Mouse (Mus musculus) right cerebral cortex, adult 18-20 months (tissue): ENCODE results near the gene Golph3.
A peak's percentile ranks its signal among the peaks of the same experiment; 100 is the strongest.

Experiments
- DNase-seq: peaks from one replicate; pipeline ENCODE4 v3.0.0; 2022; ENCODE audit warnings: mixed read lengths

Golph3 gene

DNA sequence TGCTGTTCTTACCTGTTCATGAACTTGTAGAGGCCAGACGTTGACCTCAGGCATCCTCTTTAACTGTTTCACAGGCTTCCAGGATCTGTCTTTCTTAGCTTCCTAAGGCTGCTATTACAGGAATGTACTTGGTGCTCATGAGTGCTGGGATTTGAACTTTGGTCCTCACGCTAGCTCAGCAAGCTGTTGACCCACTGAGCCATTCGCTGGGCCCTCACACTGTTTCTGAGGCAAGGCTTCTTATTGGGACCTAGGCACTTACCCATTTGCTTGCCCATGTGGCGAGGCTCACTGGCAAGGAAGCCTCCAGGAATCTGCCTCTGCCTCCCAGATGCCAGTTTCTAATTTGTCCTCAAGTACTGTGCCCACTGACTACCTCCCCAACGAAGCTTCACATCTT is 1.4 kb upstream of the Golph3 start:
- DNase-seq = no peak

DNA sequence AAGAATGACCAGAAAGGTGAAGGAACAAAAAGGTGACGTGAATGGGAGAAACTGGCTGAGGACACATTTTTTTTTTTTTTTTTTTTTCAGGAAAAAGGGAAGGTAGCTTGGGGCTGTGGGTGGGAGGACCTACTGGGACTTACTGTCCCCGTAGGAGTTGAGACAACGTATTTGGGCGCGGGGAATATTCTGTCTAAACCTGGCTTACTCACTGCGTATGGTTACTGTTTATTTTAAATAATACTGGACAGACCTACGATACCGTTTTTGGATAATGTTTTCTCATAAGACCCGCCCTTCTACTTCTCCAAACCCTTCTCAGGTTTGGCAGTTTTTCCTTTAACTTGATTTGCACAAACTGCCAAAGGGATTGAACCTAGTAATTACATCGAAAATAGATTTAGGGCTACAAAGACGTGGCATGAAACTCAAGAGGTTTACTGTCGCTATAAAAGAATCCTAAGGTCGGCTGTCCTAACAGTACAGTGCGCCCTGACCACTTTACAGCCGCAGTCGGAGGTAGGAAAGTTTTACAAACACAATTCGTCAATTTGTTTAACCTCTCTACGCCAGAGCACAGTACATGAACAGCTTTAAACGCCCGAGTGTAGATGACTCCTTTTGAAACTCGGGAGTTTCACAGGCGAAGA is 684 bp upstream of the Golph3 start:
- DNase-seq = no peak

DNA sequence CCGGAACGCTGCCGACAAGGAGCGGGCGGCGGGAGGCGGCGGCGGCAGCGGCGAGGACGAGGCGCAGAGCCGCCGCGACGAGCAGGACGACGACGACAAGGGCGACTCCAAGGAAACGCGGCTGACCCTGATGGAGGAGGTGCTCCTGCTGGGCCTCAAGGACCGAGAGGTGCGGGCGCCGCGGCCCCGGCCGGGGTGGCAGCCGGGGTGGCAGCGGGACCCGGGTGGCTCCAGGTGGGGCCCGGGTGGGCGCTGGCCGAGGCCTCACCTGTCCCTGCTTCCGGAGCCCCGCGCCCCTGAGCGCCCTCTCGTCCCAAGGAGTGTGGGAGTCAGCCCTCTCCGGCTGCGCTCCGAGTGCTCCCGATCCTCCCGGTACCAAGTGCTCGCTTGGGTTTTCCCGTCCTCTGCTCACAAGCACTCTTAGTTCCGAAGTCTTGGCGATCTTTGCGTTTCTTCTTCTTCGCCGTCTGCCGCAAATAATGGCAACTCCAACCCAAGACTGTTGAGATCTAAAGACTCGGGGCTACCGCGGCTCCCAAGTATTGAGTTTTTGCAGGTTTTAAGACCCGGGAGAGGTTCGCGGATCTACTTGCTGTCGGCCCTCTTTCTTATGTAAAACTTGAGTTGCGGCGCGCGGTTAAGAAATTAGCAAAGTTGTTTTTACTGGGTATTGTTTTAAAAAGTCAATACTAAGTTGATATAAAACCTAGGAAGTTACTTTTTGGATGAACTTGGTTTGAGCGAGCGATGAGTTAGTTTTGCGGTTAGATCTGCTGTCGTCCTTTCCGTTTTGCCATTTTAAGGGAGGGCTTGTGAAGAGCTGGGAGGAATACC is 755 bp downstream of the Golph3 start, which contains the start of gene 1810049J17Rik:
1810049J17Rik (minus strand) TSS at position 112 of the 834 bp plus-strand sequence.
- DNase-seq = peak; percentile 47

GRCm38 (mm10) chr15:12322676-12323402 is 1.6 kb downstream of the Golph3 start:
- DNase-seq = no peak

DNA sequence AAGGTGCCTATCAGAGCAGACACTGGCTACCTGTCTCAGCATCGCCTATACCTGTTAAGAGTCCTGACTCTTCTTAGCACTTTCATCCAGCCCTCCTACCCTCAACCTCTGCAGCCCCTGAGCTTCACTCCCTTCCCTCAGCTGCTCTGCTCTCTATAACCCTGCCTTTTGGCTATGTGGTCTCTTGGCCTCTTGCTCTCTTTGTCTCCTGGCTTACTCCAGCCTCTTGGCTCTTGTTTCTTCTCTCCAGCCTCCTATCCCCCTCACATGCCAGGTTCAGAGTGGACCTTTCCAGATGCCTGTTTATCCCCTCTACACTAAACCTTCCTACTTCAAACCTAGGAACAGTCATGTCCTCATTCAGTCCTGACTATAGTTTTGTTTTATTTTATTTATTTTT is 3.1 kb downstream of the Golph3 start:
- no peak for DNase-seq

GRCm38 (mm10) chr15:12330389-12330788 is 9.1 kb downstream of the Golph3 start:
- DNase-seq = no peak

DNA sequence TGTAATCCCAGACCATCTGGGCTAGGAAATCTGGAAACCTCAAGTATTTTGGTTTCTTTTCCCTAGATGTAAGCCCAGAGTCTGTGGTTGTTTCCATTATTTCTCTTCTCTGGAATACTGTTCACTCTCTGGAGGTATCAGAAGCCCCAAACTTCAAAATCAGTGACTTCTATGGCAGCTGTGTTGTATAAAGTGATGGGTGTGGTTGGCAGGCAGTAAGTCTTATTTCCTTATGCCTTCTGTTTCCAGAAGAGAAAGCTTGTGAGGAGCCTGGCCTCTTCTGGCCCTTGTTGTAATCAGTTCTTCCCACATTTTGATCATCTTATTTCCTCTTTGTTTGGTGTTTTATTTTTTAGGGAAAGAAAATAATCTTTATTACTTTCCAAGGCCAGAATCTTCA is 9.6 kb downstream of the Golph3 start:
- DNase-seq = no peak

DNA sequence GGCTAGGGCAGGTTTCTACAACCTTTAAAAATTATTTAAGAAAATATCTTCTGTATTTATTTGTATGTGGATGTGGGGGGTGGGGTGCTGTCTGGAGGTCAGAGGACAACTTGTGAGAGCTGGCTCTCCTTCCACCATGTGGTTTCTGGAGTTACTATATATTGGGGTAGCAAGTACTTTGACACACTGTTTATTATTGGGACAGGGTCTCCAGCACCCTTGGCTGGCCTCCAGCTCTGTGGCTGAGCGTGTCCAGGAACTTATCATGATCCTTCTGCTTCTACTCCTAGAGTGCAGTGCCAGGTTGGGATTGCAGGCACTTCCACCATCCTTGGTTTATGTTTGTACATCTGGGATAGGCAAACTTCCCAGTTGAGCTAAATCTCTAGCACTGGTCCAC is 10.1 kb downstream of the Golph3 start:
- DNase-seq = no peak

GRCm38 (mm10) chr15:12334381-12334780 is 13.1 kb downstream of the Golph3 start:
- no peak for DNase-seq

DNA sequence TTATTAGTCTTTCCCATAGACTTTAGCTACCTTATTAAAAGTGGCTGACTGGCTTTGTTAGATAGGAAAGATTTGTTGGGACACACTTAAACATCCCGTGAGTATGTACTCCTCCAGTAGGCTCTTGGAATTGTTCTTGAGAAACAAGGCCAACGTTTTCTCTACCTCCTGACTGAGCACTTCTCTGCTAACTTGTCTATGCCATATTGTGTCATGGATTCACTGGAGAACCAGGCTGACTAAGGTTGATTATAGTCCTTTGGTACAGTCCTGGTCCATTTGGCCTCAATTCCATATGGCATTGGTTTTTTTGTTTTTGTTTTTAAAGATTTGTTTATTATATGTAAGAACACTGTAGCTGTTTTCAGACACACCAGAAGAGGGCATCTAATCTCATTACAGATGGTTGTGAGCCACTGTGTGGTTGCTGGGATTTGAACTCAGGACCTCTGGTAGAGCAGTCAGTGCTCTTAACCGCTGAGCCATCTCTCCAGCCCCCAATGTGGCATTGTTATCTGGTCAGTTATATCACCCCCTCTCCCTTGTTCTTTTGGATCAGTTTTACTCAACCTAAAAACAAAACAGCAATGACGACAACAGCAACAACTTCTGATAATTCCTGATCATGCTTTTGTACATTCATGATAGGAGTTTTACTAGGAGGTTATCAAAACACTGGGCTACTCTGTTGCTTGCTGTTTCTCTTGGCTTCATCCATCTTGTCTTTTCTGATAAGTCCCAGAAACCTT is 16.0 kb downstream of the Golph3 start:
- DNase-seq = no peak

DNA sequence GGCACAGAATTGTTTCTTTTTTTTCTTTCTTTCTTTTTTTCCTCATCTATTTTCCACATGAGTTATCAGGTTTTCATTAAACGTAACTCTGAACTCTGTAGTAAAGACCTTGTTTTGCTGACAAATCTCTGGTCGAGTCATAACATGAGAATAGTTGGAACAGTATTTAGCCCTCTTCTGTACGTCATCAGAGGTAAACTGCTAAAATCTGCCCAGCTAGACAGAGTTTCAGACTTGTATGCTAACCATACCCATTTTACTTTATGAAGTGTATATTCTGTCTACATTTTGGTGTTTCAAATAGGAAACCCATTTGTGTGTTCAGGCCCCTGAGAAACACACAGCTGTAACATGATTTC is 16.5 kb downstream of the Golph3 start:
- no peak for DNase-seq

DNA sequence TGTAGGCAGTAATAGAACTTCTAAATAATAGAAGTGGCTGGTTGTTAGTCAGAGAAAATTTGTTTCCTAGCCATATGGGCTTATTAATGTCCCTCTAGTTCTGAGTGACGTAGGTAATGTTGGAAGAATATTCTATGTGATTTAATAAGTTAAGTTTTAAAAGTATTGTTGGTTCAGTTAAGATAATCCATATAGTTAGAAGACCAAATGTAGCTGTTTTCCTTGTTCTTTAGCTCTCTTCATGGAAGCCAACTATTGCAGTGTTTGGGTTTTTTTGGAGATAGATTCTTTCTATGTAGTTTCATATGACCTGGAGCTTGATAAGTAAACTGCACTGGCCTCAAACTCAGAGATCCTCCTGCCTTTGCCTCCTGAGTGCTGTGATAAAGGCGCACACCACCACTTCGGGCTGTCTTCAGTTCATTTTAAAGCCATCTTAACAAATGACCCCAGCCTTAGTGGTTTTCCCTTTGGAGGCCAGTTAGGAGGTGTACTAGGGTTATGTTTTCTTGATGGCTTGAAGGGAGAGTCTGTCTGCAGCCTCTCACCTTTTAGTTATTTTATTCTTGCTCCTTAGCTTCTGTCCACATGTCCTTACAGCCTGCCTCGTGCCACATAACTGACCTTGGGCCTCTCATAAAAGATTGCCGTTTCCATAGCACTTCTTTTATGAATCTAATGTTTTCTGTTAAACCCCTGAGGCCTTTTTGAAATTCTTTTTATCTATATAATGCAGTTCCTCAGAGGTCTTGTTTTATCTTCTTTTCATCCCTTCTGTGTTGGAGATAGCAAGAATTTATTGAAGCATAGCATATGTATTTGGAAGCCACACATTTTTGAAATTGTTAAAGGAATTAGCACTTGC is 19.5 kb downstream of the Golph3 start:
- no peak for DNase-seq

DNA sequence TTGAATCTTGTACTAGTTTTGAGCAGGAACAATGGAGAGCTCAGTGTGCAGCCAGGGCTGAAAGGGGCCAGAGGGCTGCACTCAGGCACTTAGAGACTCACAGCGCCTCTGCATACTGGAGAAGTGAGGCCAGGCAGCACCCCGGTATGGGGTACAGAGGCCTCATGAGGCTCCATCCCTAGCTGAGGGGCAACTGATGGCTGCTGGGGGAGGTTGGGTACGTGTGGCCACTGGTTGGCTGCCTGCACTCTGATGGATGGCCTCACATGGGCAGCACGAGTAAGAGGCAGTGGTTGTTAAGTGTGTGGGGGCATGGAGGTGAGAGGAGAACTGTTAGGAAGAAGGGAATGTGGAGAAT is 20.1 kb downstream of the Golph3 start:
- no peak for DNase-seq

DNA sequence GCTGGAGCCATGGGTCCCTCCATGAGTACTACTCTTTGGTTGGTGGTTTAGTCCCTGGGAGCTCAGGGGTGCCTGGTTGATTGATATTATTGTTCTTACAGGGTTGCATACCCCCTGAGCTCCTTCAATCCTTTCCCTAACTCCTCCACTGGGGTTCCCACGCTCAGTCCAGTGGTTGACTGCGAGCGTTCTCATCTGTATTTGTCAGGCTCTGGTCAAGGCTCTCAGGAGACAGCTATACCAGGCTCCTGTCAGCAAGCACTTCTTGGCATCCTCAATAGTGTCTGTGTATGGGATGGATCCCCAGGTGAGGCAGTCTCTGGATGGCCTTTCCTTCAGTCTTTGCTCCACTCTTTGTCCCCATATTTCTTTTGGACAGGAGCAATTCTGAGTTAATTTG is 25.7 kb downstream of the Golph3 start:
- DNase-seq = no peak

DNA sequence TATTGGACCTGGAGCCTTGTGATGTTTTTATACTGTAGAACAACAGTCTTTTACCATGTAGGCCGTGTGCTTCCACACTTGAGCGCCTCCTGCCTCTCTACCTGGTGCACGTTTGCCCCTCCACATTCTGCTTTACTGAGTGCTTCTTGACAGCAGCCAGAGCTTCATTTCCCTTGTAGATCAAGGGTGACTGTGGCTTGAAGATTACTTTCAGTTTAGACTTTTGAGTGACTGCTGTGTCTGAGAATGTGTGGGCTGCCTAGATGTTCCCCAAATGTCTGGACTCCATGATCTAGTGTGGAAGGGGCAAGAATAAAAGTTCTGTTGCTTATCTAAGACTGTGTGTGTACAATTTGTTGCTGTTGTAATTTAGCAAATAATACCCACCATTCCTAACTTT is 27.7 kb downstream of the Golph3 start:
- DNase-seq = no peak

GRCm38 (mm10) chr15:12349840-12350239 is 28.6 kb downstream of the Golph3 start:
- DNase-seq = no peak

- DNase-seq = no peak
Observed at GRCm38 (mm10) chr15:12351470-12351869, 30.2 kb downstream of the Golph3 start.

GRCm38 (mm10) chr15:12354281-12354810 is 33.1 kb downstream of the Golph3 start:
- no peak for DNase-seq

GRCm38 (mm10) chr15:12355261-12355660 is 34.0 kb downstream of the Golph3 start:
- no peak for DNase-seq

DNA sequence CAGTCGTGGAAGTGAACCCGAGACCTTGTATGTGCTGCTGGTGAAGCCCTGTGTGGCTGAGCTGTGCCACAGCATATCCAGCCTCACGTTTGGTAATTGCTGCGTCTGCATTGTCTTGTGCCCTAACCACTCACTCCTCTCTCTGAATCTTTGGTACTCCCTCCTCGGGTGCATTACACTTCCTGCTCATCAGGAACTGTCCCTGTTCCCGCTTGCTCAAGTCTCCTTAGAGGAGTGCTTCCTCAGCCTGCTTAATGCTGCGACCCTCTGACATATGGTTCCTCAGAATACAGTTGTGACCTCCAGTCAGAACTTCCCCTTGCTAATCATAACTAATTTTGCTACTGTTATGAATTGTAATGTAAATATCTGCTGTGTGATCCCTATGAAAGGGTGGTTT is 34.7 kb downstream of the Golph3 start:
- no peak for DNase-seq

GRCm38 (mm10) chr15:12357459-12357858 is 36.2 kb downstream of the Golph3 start:
- no peak for DNase-seq

- DNase-seq = no peak
Observed at GRCm38 (mm10) chr15:12358384-12358783, 37.1 kb downstream of the Golph3 start.
